In genomic region chr4:86396672-86397288, GRCm38 (mm10) we compare ENCODE assay signal across 17 mouse cellular contexts.
DNase-seq lines count a peak whose midpoint lies in the region; ATAC-seq lines count a peak whose summit lies in the region.
"Had no signal": no experiment of that assay in that cellular context is flagged by ENCODE, and none has a peak within 500 bp of the region (broad histone marks: within the 10 kb centered on the region; RNA-seq: fewer than 3 reads in every experiment).

No protein-coding gene starts in this region.

- H3K4me3 ChIP-seq in kidney, embryonic 15.5 days (replicated peaks): no peak overlapping the region
- H3K4me3 ChIP-seq: forebrain, embryonic 12.5 days; midbrain, embryonic 15.5 days; myocyte; stomach, embryonic 15.5 days had no signal

- 0 out of 2 replicates have a peak, but pooled peaks cover 7% of the 10 kb centered on the region for H3K4me1 ChIP-seq in kidney, embryonic 15.5 days
- H3K4me1 ChIP-seq: forebrain, embryonic 12.5 days; midbrain, embryonic 15.5 days; stomach, embryonic 15.5 days had no signal

- no peaks in the 10 kb centered on the region for H3K36me3 ChIP-seq in kidney, embryonic 15.5 days
- H3K36me3 ChIP-seq: forebrain, embryonic 12.5 days; midbrain, embryonic 15.5 days; stomach, embryonic 15.5 days had no signal

- H3K27me3 ChIP-seq in kidney, embryonic 15.5 days: no peaks in the 10 kb centered on the region
- H3K27me3 ChIP-seq: forebrain, embryonic 12.5 days; midbrain, embryonic 15.5 days; stomach, embryonic 15.5 days had no signal

- peak overlapping the region; percentile 48; the same call in 1 of the 2 replicates for H3K27ac ChIP-seq in kidney, embryonic 15.5 days
- H3K27ac ChIP-seq: forebrain, embryonic 12.5 days; midbrain, embryonic 15.5 days; stomach, embryonic 15.5 days had no signal

- intact Hi-C loops in heart, postnatal 36 days (cut with DNase I): loop anchor here (5.0 to 10.0 kb wide), 3 partner anchors 84 to 462 kb away; no protein-coding TSS in a partner anchor

- no peak overlapping the region for H3K9ac ChIP-seq in kidney, embryonic 15.5 days
- H3K9ac ChIP-seq: forebrain, embryonic 12.5 days; midbrain, embryonic 15.5 days; stomach, embryonic 15.5 days had no signal

- WGBS in kidney, embryonic 15.5 days: 67% methylated on average over 7 of the region's 7 CpGs

- peak; percentile 17 to 42 for DNase-seq in heart, adult 18-20 months
- DNase-seq in heart, postnatal 36 days: no peak
- no peak for DNase-seq in kidney, adult 18-20 months
- peak; percentile 1 for DNase-seq in c-Kit-positive CD71-negative TER-119-negative erythroid progenitor cells, embryonic 14.5 days (ENCODE audit: low read depth)
- peak; percentile 53 for DNase-seq in kidney, postnatal 14 days
- DNase-seq in right cerebral cortex, adult 18-20 months: no peak
- DNase-seq: cerebellum, adult 9-10 months; left cerebral cortex, postnatal 4 days; liver; lung, adult 18-20 months; lung, postnatal 36 days had no signal

- no peaks in the 10 kb centered on the region for H3K9me3 ChIP-seq in kidney, embryonic 15.5 days (replicated peaks)
- H3K9me3 ChIP-seq: forebrain, embryonic 12.5 days; midbrain, embryonic 15.5 days; stomach, embryonic 15.5 days had no signal

- ATAC-seq in kidney, embryonic 15.5 days (replicated peaks; ENCODE audit: low FRiP score): peak; percentile 46
- ATAC-seq: intestine, embryonic 16.5 days; midbrain, embryonic 15.5 days had no signal

- H3K4me2 ChIP-seq in kidney, embryonic 15.5 days: no peak overlapping the region
- H3K4me2 ChIP-seq: forebrain, embryonic 12.5 days; midbrain, embryonic 15.5 days; stomach, embryonic 15.5 days had no signal

Comparison
In these comparisons a context has a peak if more than half of its experiments do, and no peak if none do; other contexts are left out.
1. DNase-seq: peak in heart, adult 18-20 months (2 of 2), c-Kit-positive CD71-negative TER-119-negative erythroid progenitor cells, embryonic 14.5 days (single experiment) and kidney, postnatal 14 days (single experiment); none in heart, postnatal 36 days (0 of 2), kidney, adult 18-20 months (single experiment) and right cerebral cortex, adult 18-20 months (single experiment).